Mouse (Mus musculus): ENCODE measurements around the gene Gnb2. TPM values are rescaled to one million over a fixed set of nuclear protein-coding genes. Genes with fewer than 3 reads are reported as not detected.

The Gnb2 gene
- total RNA-seq, 2 experiments from 2014 or later, result 874 to 885 TPM

GRCm38 (mm10) chr5:137540991-137541390 lies 7.7 kb upstream of the Gnb2 start:
- DNase-seq (ENCODE audit: low spot score in 2 of 2), result no peak

GRCm38 (mm10) chr5:137539291-137539801 lies 6.0 kb upstream of the Gnb2 start:
- peak in 1 of 2 experiments; percentile 46 for DNase-seq (ENCODE audit: low spot score in 2 of 2)

DNA sequence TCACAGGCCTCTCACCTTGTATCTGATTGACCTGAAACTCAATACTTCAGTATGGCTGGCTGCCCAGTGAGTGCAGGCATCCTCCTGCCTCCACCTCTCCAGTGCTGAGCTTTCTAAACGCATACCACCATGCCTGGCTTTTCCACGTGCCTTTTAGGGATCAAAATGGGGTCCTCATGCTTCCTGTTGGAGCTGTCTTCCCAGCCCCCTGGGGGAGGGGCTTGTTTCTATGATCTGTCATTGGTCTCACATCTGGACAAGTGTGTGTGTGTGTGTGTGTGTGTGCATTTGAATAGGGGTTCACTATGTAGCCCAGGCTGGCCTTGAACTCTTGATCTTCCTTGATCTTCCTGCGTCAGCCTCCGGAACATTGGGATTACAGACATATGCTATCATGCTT lies 4.2 kb upstream of the Gnb2 start:
- DNase-seq (ENCODE audit: low spot score in 2 of 2), result no peak

DNA sequence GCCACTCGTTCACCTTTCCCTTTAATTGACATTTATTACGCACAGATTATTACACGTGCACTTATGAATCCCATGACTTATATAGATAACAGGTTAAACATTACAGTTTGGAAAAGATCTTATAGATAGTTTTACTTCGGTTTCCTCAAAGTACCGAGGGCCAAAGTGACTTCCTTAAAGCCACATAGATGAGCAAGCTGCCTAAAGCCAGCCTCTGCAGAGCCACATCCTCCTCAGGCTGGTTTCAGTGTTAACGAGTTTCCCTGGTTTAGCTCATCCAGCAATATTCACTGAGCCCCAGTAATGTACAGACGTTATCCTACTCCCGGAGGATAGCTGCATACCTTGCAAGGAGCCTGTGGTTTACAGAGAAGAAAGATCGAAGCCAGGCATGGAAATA lies 2.0 kb upstream of the Gnb2 start:
- no peak for DNase-seq (ENCODE audit: low spot score in 2 of 2)

- no peak for DNase-seq (ENCODE audit: low spot score in 2 of 2)
These were observed 1.5 kb upstream of the Gnb2 start for GRCm38 (mm10) chr5:137534762-137535161.

DNA sequence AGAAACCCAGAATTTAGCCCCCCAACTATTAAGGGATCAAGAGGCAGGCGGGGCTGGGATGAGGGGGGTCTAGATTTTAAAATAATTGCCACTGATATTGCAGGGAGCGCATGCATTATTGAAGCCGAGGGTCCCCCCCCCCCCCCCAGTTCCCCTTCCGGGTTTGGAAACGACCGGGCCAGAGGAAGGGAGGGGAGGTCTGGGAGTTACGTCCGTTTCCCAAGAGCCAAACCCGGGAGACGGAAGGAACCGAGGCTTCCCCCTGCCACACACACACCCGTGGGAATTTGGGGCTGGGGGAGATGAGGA lies 548 bp downstream of the Gnb2 start:
- DNase-seq (ENCODE audit: low spot score in 2 of 2), result no peak

DNA sequence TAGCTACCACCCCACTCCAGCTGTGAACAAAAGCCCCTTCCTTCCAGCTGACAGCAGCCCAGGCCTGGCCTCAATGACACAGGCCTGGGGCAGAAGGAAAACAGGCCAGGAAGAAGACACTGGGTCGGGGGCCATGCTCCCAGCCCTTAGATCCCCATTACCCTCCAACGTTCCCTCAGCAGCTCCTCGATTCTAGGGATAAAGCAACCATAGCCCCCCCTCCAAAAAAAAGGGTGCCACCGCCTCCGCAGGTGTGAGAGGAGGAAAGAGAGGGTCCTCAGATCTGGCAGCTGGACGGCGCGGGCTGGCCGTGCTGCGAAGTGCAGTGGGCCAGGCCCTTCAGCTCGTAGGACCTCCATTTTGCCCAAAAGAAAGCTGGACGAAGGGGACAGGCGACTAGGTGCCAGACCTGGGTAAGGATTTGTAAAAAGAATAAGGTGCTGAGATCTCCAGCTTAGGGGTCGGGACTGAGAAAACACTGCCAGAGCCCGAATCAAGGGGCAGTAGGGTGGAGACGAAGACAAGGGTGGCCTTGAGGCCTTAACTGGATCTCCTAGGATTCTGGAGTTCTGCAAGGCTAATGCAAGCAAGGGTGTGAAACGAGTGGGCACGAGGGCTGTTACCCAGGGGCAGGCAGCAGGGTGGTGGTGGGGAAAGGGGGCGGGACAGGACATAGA lies 1.0 kb downstream of the Gnb2 start:
- peak; percentile 51 to 52 for DNase-seq (ENCODE audit: low spot score in 2 of 2)

DNA sequence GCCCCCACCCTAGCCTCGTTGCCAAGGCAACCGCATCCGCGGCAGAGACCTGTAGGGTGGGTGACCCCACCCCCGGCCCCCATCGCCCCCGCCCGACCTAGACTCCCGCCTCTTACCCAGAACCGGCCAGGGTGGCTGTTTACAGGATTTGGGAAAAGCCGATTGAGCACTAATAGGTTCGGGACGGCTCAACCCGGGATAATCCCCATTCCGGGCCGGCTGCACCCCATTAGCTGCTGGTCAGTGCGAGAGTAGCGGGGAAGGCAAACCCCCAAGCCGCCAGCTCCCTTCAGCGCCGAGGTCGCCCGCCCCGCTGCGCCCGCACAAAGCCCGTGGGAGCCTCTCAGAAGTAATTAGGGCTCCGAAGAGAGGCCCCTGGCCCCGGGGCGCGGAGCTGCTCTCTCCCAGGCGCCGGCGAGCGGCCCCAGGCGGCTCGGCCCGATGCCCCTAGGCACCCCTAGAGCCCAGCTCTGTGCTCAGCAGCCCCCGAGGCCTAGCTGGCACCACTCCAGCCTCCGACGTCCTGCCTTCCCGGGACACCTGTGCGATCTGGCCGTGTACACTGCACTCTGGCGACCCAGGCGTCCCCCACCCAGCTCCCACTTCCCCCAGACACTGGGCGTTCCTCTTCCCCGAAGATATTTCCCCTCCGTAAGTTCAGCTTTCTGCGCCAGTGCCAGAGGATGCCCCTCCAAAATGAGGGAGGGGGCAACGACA lies 1.7 kb downstream of the Gnb2 start:
- DNase-seq (ENCODE audit: low spot score in 2 of 2), result peak; percentile 74 to 76

- DNase-seq (ENCODE audit: low spot score in 2 of 2), result peak; percentile 69 to 81
These were observed 2.5 kb downstream of the Gnb2 start for GRCm38 (mm10) chr5:137530588-137531413.

GRCm38 (mm10) chr5:137530075-137530474 lies 3.2 kb downstream of the Gnb2 start:
- DNase-seq (ENCODE audit: low spot score in 2 of 2), result no peak

GRCm38 (mm10) chr5:137529221-137529995 lies 3.9 kb downstream of the Gnb2 start:
- DNase-seq (ENCODE audit: low spot score in 2 of 2), result no peak

- DNase-seq (ENCODE audit: low spot score in 2 of 2), result no peak
These were observed 4.9 kb downstream of the Gnb2 start for GRCm38 (mm10) chr5:137528247-137528968.

DNA sequence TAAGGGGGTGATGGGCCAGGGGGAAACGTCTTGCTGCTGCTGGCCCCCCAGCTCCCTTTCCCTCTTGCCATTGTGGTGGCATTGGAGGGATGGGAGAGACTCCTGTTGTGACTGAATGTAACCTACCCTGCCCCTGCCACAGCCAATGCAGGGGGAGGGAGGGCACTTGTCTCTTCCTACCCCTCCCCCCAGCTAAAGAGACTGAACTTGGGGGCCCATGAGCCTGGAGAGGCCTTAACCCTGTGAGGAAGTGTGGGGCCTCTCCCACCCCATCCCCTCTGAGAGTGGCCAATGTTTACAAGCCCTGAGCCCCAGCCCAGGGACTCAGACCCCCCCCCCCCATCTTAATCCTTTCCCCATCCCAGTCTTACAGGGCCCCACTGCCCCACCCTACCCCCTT lies 5.9 kb downstream of the Gnb2 start:
- no peak for DNase-seq (ENCODE audit: low spot score in 2 of 2)

- peak; percentile 44 to 60 for DNase-seq (ENCODE audit: low spot score in 2 of 2)
These were observed 6.9 kb downstream of the Gnb2 start for GRCm38 (mm10) chr5:137526192-137526936.

DNA sequence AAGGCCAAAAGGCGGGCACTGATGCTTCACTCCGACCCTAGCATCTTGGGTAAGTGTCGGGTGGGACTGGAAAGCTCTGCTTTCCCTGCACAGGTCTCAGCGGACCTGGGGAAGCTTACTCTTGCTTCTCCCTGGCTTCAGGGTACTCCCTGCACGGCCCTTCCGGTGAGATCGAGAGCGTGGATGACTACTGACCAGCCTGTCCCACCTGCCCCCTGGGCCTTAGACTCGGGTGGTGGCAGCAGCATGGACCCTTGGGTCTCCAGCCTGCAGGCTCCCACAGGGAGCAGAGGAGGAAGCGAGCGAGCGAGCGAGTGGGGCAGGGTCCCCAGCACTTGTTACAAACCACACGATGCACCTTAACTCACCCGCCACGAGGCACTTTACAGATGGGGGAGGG lies 7.8 kb downstream of the Gnb2 start:
- no peak for DNase-seq (ENCODE audit: low spot score in 2 of 2)

DNA sequence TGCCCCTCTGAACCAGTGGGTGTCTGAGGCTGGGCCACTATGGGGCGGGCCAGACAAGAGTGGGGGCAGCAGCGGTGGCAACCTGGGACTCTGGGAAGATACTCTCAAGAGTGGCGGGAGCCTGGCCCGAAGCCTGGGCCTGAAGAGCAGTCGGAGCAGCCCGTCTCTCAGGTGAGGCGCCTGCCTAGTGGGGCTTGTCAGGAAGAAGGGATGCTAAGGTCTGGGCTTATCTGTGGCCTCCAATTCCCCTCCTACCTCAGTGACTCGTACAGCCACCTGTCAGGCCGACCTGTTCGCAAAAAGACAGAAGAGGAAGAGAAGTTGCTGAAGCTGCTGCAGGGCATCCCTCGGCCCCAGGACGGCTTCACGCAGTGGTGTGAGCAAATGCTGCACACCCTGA lies 8.6 kb downstream of the Gnb2 start:
- DNase-seq (ENCODE audit: low spot score in 2 of 2), result no peak

- no peak for DNase-seq (ENCODE audit: low spot score in 2 of 2)
These were observed 9.1 kb downstream of the Gnb2 start for GRCm38 (mm10) chr5:137524251-137524515.

GRCm38 (mm10) chr5:137523396-137524250 lies 9.7 kb downstream of the Gnb2 start:
- no peak for DNase-seq (ENCODE audit: low spot score in 2 of 2)

GRCm38 (mm10) chr5:137522711-137523110 lies 10.6 kb downstream of the Gnb2 start:
- no peak for DNase-seq (ENCODE audit: low spot score in 2 of 2)
